Mouse (Mus musculus): Measurements from ENCODE around the gene Ptprd.

GRCm38 (mm10) chr4:76021670-76022069 is 2190.1 kb downstream of the Ptprd start:
- no peak for TF ChIP-seq CTCF (IDR thresholded peaks at IDR 0.05; ENCODE audit: control insufficient read depth, insufficient read depth, low read length)
- TF ChIP-seq POLR2A (IDR thresholded peaks at IDR 0.05; ENCODE audit: borderline replicate concordance, control insufficient read depth, low read depth, low read length): no peak
